Mouse (Mus musculus): ENCODE measurements around the gene Cfap221. TPM values are rescaled to one million over a fixed set of nuclear protein-coding genes. Genes with fewer than 3 reads are reported as not detected.
A peak's percentile ranks its signal among the peaks of the same experiment; 100 is the strongest.

Cfap221 gene
- polyA plus RNA-seq, 1 experiment from 2014 or later = 0.21 TPM

DNA sequence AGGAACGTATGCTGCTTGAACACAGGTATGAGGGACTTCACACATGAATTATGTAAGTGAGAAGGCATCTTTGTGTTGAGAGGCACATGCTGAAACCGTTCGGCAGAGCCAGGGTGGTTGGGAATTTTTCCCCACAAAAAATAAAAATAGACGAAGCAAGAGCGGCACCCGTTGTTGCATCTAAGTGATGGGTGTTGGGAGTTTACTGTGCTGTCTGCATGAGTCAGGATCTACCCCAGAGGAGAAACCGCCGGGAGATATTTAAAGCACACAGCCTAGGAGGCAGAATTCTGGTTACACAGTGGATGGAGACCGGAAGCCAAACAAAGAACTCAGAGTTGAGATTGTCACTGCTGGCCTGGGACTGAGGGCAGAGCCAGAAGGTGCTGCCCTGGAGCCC lies 105.9 kb downstream of the Cfap221 start:
- no peak overlapping the region for H3K4me3 ChIP-seq (ENCODE audit: low read length)
- H3K36me3 ChIP-seq (ENCODE audit: insufficient read depth, low read length) = no peaks in the 10 kb centered on the region
- H3K27ac ChIP-seq (ENCODE audit: low read length) = no peak overlapping the region
- WGBS = 85% methylated on average over 9 of the region's 9 CpGs
- H3K27me3 ChIP-seq (ENCODE audit: insufficient read depth, low read length) = no peaks in the 10 kb centered on the region
- no peak overlapping the region for H3K9ac ChIP-seq (replicated peaks; ENCODE audit: low read length)
- H3K9me3 ChIP-seq (ENCODE audit: low read length) = no peaks in the 10 kb centered on the region
- H3K4me2 ChIP-seq (replicated peaks; ENCODE audit: low read depth, low read length) = no peak overlapping the region
- ATAC-seq (ENCODE audit: low FRiP score, low TSS enrichment) = no peak
- H3K4me1 ChIP-seq (ENCODE audit: insufficient read depth, low read length) = no peaks in the 10 kb centered on the region

DNA sequence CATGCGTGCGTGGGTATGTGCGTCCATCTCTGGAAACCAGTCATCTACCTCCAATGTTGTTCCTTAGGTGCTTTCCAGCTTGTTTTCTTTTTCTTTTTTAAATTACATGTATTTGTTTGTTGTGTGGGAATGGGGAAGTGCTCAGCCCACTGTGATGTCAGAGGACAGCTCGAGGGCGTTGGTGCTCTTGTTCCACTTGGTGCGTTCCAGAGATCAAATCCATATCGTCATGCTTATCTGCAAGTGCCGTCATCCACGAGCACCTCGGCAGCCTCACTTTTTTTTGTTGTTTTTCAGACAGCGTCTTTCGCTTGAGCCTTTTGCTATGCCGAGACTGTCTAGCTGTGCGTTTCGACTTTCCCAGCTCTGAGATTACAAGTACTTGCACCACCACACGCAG lies 107.7 kb downstream of the Cfap221 start:
- Histone ChIP-seq H3K9me3 (ENCODE audit: low read length) (no peaks in the 10 kb centered on the region), H3K27me3 (ENCODE audit: insufficient read depth, low read length) (no peaks in the 10 kb centered on the region), H3K4me2 (replicated peaks; ENCODE audit: low read depth, low read length) (no peak overlapping the region), H3K9ac (replicated peaks; ENCODE audit: low read length) (no peak overlapping the region), H3K36me3 (ENCODE audit: insufficient read depth, low read length) (no peaks in the 10 kb centered on the region), H3K4me3 (ENCODE audit: low read length) (no peak overlapping the region), H3K27ac (ENCODE audit: low read length) (no peak overlapping the region), H3K4me1 (ENCODE audit: insufficient read depth, low read length) (no peaks in the 10 kb centered on the region)
- WGBS = 78% methylated on average over 16 of the region's 16 CpGs
- no peak for ATAC-seq (ENCODE audit: low FRiP score, low TSS enrichment)

DNA sequence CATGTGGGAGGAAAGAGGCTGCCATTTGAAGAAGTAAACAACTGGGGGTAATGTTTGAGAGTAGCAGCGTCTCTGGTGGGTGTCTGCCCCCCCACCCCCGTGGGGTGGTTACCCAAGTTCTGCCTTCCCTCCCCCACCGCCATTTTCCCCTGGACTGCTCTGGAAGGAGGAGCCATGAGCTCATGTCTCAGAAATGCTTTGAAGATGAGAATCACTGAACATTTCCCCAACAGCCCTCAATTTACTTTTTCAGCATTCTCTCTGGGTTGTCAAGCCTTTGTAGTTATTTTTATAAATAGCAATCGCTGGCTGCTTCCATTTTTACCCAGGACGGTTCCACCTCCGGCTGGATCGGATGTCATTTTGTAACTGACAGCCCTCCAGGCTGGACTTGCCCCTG lies 110.7 kb downstream of the Cfap221 start:
- H3K27ac ChIP-seq (ENCODE audit: low read length) = no peak overlapping the region
- 51% methylated on average over 7 of the region's 7 CpGs for WGBS
- no peak for ATAC-seq (ENCODE audit: low FRiP score, low TSS enrichment)

DNA sequence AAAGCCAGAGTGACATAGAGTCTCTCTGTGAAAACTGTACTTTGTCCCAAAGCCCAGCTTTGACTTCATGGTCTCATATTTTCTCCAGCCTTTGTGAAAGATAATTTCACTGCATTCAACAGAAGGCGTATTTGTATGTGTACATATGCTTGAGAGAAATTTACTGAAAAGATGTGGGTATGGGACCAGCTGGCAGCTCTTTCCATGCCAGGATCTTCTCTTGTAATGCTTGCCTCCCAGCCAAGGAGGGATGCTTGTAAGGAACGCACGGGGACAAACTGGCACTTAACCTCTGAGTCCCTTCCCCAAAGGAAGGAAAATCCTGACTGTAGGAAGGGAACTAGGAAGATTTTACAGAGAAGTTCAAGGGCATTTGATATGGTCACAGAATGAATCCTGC lies 112.8 kb downstream of the Cfap221 start:
- Histone ChIP-seq H3K9me3 (ENCODE audit: low read length) (no peaks in the 10 kb centered on the region), H3K4me2 (replicated peaks; ENCODE audit: low read depth, low read length) (no peak overlapping the region), H3K4me1 (ENCODE audit: insufficient read depth, low read length) (no peaks in the 10 kb centered on the region), H3K4me3 (ENCODE audit: low read length) (no peak overlapping the region), H3K27me3 (ENCODE audit: insufficient read depth, low read length) (no peaks in the 10 kb centered on the region), H3K9ac (replicated peaks; ENCODE audit: low read length) (no peak overlapping the region), H3K27ac (ENCODE audit: low read length) (no peak overlapping the region), H3K36me3 (ENCODE audit: insufficient read depth, low read length) (no peaks in the 10 kb centered on the region)
- ATAC-seq (ENCODE audit: low FRiP score, low TSS enrichment) = no peak
- 78% methylated on average over 3 of the region's 3 CpGs for WGBS

More for the DNA sequence above, 110.7 kb downstream of the Cfap221 start:
- H3K36me3 ChIP-seq (ENCODE audit: insufficient read depth, low read length) = no peaks in the 10 kb centered on the region
- H3K9ac ChIP-seq (replicated peaks; ENCODE audit: low read length) = no peak overlapping the region
- no peak overlapping the region for H3K4me2 ChIP-seq (replicated peaks; ENCODE audit: low read depth, low read length)
- H3K9me3 ChIP-seq (ENCODE audit: low read length) = no peaks in the 10 kb centered on the region
- no peaks in the 10 kb centered on the region for H3K27me3 ChIP-seq (ENCODE audit: insufficient read depth, low read length)
- H3K4me1 ChIP-seq (ENCODE audit: insufficient read depth, low read length) = no peaks in the 10 kb centered on the region
- H3K4me3 ChIP-seq (ENCODE audit: low read length) = no peak overlapping the region

DNA sequence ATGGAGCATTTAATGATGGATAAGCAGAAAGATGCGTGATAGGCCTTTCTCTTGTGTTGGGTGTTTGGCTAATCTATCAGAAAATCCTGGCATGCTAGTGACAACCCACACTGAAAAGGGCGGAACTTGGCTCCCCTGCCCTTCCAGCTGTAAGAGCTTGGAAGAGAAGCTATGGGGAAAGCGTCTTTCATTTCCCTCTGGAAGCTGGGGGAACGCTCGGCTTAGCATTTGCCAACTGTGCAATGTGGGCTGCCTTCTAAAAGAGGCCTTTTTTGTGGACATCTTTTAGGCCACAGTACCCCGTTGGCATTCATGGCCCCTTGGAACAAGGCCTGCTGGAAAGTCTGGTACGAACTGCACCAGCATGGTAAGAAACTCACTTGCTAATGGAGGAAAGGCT lies 118.1 kb downstream of the Cfap221 start:
- Histone ChIP-seq H3K27ac (ENCODE audit: low read length) (no peak overlapping the region), H3K4me2 (replicated peaks; ENCODE audit: low read depth, low read length) (no peak overlapping the region), H3K4me3 (ENCODE audit: low read length) (no peak overlapping the region), H3K9me3 (ENCODE audit: low read length) (no peaks in the 10 kb centered on the region), H3K9ac (replicated peaks; ENCODE audit: low read length) (no peak overlapping the region), H3K4me1 (ENCODE audit: insufficient read depth, low read length) (0 out of 2 replicates have a peak, but pooled peaks cover 3% of the 10 kb centered on the region), H3K36me3 (ENCODE audit: insufficient read depth, low read length) (no peaks in the 10 kb centered on the region), H3K27me3 (ENCODE audit: insufficient read depth, low read length) (no peaks in the 10 kb centered on the region)
- no peak for ATAC-seq (ENCODE audit: low FRiP score, low TSS enrichment)
- WGBS = 85% methylated on average over 7 of the region's 7 CpGs

DNA sequence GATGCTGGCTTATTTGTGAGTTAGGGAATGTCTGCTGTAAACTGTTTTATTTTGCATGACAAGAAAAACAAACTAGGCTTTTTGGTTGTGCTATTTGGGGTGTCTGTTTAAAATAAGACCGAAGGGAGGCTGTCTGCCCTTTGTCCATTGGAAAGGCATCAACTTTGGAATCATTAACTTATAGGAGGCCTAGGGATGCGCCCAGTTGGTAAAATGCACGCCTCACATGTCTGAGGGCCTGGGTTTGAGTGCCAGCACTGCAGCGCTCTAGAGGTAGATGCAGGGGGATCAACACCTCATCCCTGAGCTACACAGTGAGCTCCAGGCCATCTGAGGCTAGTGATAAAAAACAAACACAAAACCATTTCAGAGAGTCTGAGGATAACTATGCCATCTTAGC lies 119.6 kb downstream of the Cfap221 start:
- peak; percentile 57; the same call in 1 of the 2 replicates for ATAC-seq (ENCODE audit: low FRiP score, low TSS enrichment)
- Histone ChIP-seq H3K9ac (replicated peaks; ENCODE audit: low read length) (no peak overlapping the region), H3K27me3 (ENCODE audit: insufficient read depth, low read length) (no peaks in the 10 kb centered on the region), H3K4me3 (ENCODE audit: low read length) (no peak overlapping the region), H3K4me1 (ENCODE audit: insufficient read depth, low read length) (0 out of 2 replicates have a peak, but pooled peaks cover 3% of the 10 kb centered on the region), H3K4me2 (replicated peaks; ENCODE audit: low read depth, low read length) (no peak overlapping the region), H3K9me3 (ENCODE audit: low read length) (no peaks in the 10 kb centered on the region), H3K27ac (ENCODE audit: low read length) (no peak overlapping the region), H3K36me3 (ENCODE audit: insufficient read depth, low read length) (no peaks in the 10 kb centered on the region)
- WGBS = 78% methylated on average over 4 of the region's 4 CpGs

Other genes with a start within 250 kb of the Cfap221 start
- 5.1 and 5.8 TPM in 2 replicates for gene Ptpn4, start 159.6 kb downstream of the Cfap221 start, polyA plus RNA-seq (2015; fragmentation: Nextera tagmentation; extraction: Ambion mirVana)
- 8.7 and 9.2 TPM in 2 replicates for gene Tmem177, start 84.0 kb downstream of the Cfap221 start, polyA plus RNA-seq (2015; fragmentation: Nextera tagmentation; extraction: Ambion mirVana)
- gene Sctr, start 9.7 kb upstream of the Cfap221 start, polyA plus RNA-seq (2015; fragmentation: Nextera tagmentation; extraction: Ambion mirVana) = 0.42 and 0.73 TPM in 2 replicates
- 78.9 and 83.5 TPM in 2 replicates for gene Tmem37, start 76.8 kb upstream of the Cfap221 start, polyA plus RNA-seq (2015; fragmentation: Nextera tagmentation; extraction: Ambion mirVana)
- gene Dbi, start 123.8 kb upstream of the Cfap221 start, polyA plus RNA-seq (2015; fragmentation: Nextera tagmentation; extraction: Ambion mirVana) = 658 and 708 TPM in 2 replicates
- gene 3110009E18Rik, start 124.0 kb upstream of the Cfap221 start, polyA plus RNA-seq (2015; fragmentation: Nextera tagmentation; extraction: Ambion mirVana) = 13.5 and 16.7 TPM in 2 replicates

Data from kidney, embryonic 16.5 days (tissue).